Mouse (Mus musculus): ENCODE results near the gene Yars. TPM values are rescaled to one million over a fixed set of nuclear protein-coding genes. Genes with fewer than 3 reads are reported as not detected.

Gene Yars
- 30.7 TPM for polyA plus RNA-seq (2017; shearing (Covaris generic))

DNA sequence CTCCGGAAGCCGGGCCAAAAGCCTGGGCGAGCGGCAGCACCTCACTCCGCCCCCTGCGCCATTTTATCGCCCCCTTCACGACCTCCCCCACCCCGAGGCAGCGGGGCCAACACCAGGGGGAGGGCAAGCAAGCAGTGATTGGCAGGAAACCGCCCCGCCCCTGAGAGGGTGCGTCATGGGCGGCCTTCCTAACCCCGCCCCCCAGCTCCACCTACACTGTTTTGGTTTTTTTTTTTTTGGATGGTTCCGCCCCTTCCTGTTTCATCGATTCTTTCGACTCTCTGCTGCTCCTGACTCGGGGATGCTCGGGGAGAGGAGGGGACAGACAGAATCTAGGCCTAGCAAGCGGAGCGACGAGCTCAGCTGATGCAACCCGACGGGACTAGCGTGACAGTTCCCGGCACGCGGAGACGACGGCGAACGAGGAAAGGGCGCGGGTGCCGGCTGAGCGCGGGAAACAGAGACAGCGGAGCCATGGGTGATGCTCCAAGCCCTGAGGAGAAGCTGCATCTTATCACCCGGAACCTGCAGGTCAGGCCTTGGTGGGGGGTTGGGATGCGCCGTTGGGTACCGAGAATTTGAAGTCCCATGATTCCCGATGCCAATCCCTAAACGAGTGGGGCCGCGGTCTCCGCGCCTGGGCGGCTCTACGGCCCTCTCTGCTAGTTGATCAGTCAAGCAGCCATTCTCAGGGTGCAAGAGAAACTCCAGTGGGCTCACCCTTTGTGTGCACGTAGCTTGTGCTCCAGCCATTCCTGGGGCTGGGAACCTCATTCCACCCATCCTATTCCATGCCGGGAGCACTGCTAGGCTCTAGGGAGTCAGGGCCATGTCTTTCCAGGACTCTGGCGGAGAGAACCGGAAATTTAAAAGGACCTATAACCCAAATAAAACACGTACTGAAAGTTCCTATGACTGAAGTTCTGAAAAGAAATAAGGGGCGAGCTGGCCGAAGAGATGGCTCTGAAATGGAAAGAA lies at the start of gene Yars, which contains the start of gene S100pbp:
Gene Yars, plus strand, starts transcription at position 219 of the 978 bp plus-strand sequence.
Gene S100pbp, minus strand, starts transcription at position 186 of the 978 bp plus-strand sequence.

DNA sequence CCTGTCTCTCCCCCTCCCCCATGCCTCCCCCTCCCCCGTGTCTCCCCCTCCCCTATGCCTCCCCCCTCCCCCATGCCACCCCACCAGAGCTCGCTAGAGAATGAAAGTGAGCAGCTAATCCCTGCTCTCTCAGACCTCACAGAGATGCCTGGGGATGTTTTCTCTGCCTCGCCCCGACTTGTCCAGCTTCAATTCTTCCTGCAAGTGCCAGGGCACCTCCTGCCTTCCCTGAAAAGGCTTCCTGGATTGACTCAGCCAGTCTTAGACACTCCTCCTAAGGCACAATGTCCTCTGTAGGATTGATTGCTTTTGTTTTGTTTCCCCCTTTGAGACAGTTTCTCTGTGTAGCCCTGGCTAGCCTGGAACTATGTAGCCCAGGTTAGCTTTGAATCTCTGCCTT lies 71.6 kb downstream of the Yars start, which contains the start of gene C77080:
Gene C77080, minus strand, starts transcription at position 209 of the 400 bp plus-strand sequence.

Other genes with a start within 250 kb of the Yars start
- 0.51 TPM for gene Azin2, start 227.3 kb upstream of the Yars start, polyA plus RNA-seq (2017; shearing (Covaris generic))
- gene Ak2, start 197.8 kb upstream of the Yars start, polyA plus RNA-seq (2017; shearing (Covaris generic)) = 85.1 TPM
- gene Rnf19b, start 131.5 kb upstream of the Yars start, polyA plus RNA-seq (2017; shearing (Covaris generic)) = 109 TPM
- gene Tmem54, start 84.2 kb upstream of the Yars start, polyA plus RNA-seq (2017; shearing (Covaris generic)) = not detected
- gene Hpca, start 67.7 kb upstream of the Yars start, polyA plus RNA-seq (2017; shearing (Covaris generic)) = not detected
- 0.14 TPM for gene Fndc5, start 52.8 kb upstream of the Yars start, polyA plus RNA-seq (2017; shearing (Covaris generic))
- 19.6 TPM for gene S100pbp, start within 50 bp of the Yars start, polyA plus RNA-seq (2017; shearing (Covaris generic))
- gene C77080, start 71.6 kb downstream of the Yars start, polyA plus RNA-seq (2017; shearing (Covaris generic)) = 0.29 TPM
- gene Sync, start 97.9 kb downstream of the Yars start, polyA plus RNA-seq (2017; shearing (Covaris generic)) = 0.16 TPM
- 265 TPM for gene Rbbp4, start 145.6 kb downstream of the Yars start, polyA plus RNA-seq (2017; shearing (Covaris generic))
- 37.8 TPM for gene Zbtb8os, start 145.9 kb downstream of the Yars start, polyA plus RNA-seq (2017; shearing (Covaris generic))
- gene Zbtb8a, start 188.4 kb downstream of the Yars start, polyA plus RNA-seq (2017; shearing (Covaris generic)) = 3.1 TPM

Measured in effector memory CD4-positive, alpha-beta T cell, adult 5 months (primary cell).